Mouse (Mus musculus): ENCODE measurements at regions not wholly inside any gene's neighbourhood (a gene's known extent, or its start where the extent isn't known, plus 50 kb on each side); places are given as distances from the start of the nearest gene placed in this dataset.
A peak's percentile ranks its signal among the peaks of the same experiment; 100 is the strongest.

DNA sequence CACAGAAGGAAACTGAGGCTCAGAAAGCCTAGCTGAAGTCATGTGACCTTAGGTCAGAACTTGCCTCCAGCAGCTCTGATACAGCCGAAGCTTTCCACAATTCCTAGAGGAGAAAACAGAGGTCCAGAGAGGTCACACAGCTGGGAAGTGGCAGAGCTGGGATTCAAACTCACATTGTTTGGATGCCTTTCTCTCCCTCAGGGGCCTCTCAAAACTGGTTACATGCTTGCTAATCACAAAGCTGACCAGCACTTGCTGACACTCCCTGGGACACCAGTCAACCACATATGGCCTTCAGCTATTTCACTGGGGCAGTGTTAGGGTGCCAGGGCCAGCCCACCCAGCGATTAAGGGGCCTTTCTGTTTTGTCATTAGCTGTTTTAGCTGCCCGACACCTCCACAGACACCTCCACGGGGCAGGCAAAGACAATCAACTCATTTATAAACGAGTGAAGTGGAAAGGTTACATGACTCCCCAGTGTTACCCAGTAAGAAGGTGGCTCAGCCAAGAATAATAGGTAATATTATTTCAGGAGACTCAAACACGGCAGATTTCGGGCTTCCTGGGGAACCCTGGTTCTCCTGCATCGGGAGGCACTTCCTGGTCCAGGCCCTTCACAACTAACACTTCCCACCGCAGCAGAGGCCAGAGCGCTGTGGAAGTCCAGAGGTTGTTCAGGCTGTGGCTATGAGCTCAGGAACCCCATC, 71.4 kb downstream of the 2410131K14Rik start:
- no peak for DNase-seq (ENCODE audit: low read depth, low spot score)

DNA sequence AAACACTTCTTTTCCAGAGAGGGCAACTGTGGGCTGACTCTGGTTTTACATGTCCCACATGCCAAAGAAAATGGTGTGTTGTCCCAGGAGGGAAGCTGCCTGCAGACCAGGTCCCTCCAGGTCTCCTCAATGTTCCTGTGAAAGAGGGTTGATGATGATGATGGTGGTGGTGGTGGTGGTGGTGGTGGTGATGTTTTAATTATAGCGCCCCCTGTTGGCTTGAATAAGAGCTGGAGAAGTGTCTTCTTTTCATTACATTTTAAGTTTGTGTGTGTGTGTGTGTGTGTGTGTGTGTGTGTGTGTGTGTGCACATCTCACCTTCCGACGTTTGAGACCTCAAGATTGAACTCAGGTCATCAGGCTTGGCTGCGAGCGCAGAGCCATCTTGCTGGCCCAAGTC, 73.0 kb downstream of the 2410131K14Rik start:
- no peak for DNase-seq (ENCODE audit: low read depth, low spot score)

DNA sequence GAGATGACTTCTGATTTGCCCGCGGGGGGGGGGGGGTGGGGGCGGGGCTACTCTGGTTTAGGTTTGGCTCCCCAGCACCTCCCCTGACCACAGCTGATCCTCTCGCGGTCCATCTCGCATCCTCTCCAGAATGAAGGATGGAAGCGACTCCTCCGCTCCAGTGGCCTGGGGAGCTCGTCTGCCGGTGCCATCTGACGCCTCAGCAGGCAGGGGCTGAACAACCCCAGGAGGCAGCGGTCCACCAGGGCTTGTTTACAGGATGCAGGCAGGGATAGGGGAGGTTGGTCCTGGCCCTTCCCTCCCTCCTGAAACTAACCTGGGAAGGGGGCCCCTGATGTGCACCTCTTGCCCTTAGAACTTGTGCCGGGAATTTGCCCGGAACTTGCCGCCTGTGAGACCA, 73.9 kb downstream of the 2410131K14Rik start:
- DNase-seq (ENCODE audit: low read depth, low spot score) = no peak

DNA sequence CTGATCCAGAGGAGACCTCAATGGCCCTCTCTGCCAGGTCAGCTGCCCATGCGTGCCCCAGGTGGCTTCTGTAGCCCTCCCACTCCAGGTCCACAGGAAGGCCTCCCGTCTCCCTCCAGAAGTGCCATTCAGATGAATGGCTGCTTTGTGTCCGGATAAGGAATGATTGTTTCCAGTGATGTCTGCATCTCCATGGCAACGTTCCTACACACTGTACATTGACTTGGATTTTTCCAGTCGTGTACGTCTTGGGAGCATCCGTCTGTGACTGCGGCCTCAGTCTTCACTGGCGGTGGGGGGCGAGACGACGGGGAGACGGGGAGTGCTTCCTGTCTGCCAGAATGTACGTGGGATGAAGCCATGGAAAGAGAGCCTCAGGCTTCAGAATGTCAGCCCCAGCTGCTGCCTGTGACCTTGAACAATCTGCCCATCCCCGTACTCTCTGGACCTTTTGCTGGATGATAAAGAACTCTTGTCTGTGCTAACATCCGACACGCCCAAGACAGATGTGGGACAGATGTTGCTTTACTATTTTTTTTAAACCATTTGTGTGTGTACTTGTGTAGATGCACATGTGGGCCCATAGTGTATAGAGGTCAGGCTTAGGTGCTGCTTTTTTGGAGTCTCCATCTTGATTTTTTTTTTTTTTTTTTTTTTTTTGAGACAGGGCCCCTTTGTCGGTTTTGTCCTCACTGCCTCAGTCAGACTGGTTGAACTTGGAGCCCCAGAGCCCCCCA, 76.9 kb downstream of the 2410131K14Rik start:
- DNase-seq (ENCODE audit: low read depth, low spot score) = peak; percentile 74

DNA sequence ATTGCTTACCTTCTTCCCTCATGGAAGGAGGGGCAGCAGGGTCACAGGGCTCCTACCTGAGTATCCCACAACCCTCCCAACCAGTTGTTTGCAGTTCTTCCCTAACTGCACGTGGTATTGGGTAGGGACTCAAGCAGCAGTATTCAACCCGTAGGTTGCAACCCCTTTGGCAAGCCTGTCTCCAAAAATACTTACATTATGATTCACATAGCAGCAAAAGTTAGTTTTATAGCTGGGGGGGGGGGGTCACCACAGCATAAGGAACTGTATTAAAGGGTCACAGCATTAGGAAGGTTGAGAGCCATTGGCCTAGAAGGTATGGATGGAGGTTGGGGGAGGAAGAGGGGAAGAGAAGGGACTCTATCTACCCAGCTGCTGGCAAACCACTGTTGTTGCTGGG, 78.1 kb downstream of the 2410131K14Rik start:
- no peak for DNase-seq (ENCODE audit: low read depth, low spot score)

DNA sequence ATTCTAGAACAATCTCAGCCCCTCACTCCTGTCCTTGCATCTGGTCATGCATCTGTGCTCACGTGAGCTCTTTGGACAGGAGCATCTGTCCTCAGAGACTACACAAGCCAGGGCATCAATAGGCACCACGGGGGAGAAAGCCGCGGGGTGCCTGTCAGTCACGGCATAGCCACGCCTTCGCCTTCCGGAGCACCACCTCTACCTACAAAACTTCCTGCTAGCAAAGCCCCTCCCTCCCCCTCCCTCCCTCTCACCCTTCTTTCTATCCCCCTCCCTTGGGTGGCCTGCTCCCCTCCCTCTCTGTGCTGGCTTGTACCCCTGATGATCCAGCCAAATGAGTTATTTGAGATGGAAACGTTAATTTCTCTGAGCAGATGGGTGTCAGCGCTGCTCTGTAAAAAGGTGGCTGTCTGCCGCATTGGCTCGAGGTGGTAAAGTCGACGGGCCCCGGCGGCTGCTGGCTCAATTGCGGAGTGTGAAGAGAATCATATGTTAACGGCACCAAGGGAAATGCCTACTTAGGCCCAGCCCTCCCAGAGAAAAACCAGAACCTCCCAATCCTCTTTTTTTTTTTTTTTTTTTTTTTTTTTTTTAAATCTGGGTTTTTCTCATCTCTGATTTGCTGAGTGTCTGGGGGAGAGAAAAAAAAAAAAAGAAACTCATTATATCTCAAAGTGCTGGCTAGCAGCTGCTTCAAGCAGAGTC, 82.0 kb downstream of the 2410131K14Rik start:
- peak; percentile 91 for DNase-seq (ENCODE audit: low read depth, low spot score)

DNA sequence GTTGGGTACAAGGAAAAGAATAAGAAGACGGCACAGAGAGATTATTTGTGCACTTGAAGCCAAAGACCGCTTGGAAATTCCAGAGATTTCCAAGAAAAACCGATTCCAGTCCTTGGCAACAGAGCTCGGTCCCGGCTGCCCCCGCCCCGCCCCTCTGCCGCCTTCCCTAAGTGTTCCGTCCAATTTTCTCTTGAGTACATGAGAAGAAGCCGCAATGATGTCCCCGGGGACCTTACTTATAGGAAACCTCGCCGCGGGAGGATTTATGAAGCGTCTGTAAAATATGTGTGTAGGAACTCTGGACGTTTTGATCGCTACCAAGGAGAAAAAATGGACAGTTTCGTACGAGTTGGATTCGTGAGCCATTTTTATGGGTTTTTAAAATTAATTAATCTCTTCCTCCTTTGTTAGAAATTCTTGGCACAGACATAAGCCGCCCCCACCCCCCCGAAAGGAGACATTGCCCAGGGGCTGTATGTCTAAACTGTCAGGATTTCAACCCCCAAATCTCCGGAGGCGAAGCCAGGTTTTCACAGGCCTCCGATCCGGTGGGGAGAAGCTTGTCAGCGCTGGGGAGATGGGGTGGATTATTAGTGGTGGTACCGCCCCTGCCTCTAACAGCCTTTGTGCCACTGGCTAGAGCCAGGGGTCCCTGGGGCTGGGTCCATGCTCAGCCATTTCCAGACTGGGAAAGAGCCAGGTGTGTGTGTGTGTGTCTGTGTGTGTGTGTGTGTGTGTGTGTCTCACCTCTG, 83.1 kb downstream of the 2410131K14Rik start:
- DNase-seq (ENCODE audit: low read depth, low spot score) = no peak

DNA sequence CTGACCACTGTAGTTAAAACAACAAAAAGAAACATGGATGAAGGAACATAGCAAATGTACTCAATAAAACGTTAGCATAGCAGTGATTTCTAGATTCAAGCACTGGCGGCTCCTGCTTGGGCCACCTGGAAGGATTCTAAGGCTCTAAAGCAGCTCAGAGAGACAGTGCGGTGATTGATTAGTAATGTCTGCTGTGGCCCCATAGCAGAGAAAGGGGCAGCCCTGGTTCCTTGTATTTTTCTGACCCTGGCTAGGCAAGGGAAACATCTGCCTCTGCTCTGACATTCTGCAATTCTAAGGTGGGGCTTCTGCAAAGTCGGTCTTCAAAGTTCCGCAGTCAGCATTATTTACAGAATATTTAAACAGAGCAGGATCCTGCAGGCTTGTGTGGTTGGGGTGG, 84.1 kb downstream of the 2410131K14Rik start:
- peak; percentile 77 for DNase-seq (ENCODE audit: low read depth, low spot score)

DNA sequence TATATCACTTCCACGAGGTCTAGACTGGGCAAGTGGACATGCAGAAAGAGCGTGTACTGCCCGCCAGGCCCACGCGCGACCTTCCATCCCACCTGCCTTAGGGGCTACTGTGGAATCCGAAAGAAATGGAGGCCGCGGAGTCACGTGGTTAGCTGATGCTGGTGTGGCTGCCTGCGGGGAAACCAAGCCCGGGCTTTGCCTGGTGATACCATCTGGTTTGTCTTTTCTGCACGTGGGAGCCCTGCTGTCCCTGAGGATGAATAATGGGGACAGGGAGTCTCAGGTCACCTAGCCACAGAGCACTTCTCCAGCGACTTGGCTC, 86.2 kb downstream of the 2410131K14Rik start:
- peak; percentile 58 for DNase-seq (ENCODE audit: low read depth, low spot score)

DNA sequence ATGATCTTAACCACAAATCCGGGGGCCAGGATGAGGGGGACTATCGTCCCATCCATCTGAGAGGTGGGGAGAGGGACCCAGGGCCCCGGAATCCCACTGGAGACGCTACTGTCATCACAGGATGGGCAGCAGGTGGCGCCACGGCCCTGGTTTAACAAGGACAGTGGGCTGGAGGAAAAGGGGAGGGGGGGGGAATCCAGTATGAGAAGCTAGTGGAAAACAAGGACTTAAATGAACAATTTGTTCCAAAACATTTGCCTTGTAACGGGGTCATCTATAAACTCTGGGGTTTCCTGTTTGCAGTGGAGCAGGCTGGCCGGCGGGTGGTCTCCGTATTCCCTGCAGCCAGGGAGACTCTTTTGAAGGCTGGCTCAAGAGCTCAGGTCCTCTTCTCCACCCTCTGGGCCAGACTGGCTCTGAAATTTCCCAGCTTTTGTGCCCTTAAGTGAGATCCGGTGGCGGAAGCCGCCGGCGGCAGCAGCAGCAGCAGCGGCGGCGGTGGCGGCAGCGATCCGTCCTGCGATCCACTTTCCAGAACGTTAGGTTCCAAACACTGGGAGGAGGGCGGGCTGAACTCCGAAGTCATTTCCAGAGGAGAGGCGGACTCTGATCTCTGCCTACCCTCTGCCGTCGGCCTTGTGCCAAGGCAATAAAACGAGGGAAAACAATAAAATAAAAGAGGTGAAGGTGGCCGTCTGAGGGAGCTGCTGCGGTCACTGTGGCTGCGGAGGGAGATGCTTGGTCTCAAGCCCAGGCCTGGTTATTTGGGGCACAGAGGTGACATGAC, 86.8 kb downstream of the 2410131K14Rik start:
- peak; percentile 75 for DNase-seq (ENCODE audit: low read depth, low spot score)

DNA sequence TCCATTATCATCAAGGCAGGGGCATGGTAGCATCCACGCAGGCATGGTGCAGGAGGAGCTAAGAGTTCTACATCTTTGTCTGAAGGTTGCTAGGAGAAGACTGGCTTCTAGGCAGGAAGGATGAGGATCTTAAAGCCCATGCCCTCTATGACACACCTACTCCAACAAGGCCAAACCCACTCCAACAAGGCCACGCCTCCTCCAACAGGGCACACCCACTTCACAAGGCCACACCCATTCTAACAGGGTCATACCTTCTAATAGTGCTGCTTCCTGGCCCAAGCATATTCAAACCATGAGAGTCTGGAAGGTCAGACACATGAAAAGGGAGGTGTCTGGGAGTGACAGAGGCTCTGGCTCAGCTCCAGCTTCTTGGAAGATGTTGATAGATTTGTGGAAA, 89.0 kb downstream of the 2410131K14Rik start:
- DNase-seq (ENCODE audit: low read depth, low spot score) = peak; percentile 57

DNA sequence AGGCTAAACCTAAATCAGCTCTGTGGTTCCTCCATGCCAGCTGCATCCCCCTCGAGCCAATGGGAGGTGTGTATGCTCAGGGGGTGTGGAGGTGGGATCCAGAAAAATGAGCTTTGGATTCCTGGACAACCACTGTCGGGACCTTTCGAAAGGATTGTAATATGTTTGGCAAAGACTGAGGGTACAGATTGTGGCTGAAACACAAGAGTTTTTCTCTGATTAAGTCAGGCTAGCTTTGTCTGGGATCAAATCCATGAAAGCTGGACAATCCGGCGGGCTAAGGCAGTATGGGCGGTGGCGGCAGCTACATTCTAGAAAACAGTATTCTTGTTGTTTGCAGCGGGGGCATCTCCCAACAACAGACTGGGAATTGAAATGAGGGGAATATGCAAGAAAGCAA, 93.2 kb downstream of the 2410131K14Rik start:
- DNase-seq (ENCODE audit: low read depth, low spot score) = no peak

DNA sequence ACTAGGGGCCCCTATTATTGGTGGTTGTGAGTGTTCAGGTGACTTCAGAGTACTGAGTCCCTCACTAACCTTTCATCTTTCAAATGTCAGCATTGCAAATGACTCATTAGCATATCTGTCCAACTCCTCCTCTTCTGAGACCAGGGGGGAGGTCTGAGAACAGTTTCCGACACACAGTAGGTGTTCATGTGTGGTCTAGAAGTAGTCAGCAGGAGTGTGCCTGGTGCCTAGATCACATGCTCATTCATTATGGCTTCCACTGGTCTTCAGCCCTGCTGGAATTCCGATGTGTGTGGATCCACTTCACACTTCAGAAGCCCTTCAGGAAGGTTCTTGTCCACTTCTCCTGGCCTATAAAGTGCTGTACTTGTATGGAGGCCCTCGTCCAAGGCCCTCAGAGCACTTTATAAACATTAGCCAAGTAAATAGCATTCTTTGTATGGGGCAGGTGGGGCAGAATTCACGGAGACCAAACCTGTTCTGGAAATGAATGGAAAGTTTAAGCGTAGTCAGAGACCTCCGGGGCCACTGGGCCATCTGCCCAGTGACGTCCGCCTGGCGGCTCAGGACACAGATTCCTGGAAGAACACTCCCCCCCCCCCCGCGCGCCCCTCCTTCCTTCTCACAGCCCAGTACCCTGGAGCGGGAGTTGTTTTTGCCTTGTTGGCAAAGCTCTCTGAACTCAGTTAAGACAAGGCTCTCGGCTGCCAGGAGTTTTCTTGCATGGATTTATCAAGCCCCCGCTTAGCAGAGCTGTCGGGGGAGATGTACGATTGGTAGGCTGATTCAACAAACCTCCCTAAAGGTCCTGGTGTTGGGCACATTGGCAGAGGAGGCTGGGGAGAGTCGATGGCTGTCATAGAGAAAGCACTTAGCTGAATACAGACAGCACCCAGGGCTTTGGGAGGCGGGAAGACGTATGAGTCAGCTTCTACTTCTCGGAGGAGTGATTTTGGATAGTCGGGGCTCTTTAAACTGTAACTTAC, 94.9 kb downstream of the 2410131K14Rik start:
- peak; percentile 54 for DNase-seq (ENCODE audit: low read depth, low spot score)

DNA sequence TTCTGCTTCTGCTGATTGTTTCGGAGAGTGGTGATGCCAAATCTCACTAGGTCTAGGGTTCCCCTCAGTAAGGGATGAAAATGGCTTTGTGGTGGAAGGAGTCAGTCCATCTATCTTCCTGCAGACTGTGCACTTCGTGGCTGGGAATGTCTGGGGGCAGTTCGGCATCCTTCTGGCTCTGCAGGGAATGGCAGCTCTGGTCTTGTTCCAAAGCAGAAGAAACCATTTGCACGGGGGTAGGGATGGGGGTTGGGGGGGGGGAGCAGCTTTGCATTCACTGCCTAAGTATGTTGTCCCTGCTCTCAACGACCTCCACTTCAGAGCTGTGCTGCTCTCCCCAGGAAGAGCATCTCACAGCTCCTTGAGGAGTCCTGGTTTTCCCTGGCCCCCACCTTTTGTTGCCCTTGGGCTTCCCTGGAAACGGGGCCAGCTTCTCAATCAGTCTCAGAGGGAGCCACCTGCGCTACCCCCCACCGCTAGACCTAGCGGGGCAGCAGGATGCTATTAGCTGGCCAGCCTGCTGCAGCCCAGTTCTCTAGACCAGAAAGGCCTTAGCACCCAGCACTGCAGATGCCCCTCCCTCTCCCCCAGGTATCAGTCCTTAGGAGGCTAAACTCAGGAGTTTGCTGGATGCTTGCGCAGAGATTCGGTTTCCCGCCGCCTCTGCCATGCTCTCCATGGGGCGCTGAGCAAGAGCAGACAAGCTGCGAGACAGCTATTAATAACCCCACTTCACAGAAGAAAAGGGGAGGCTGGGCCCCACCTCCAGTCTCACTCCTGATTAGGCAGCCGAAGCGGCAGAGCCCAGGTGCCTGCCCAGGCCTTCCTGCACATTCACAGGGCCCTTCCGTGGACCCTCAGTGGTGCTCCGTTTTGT, 98.7 kb downstream of the 2410131K14Rik start:
- DNase-seq (ENCODE audit: low read depth, low spot score) = no peak

DNA sequence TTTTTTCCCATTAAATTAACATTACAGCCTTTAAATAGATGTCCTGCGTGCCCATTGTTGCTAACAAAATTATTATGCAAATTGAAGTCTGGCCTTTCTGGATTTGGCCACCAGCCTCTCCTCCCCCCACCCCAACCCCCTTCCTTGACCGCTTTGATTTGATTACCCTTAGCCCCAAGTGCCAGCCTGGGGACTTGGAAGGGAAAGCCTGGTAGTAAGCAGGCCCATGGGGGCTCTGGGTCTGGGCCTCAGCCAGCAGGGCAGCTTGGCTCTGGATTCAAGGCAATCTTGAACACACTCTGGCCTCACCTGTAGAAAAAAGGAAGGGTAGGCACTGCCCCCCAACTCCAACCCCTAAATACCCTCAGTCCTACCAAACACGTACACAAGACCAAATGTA, 100.2 kb downstream of the 2410131K14Rik start:
- DNase-seq (ENCODE audit: low read depth, low spot score) = no peak

DNA sequence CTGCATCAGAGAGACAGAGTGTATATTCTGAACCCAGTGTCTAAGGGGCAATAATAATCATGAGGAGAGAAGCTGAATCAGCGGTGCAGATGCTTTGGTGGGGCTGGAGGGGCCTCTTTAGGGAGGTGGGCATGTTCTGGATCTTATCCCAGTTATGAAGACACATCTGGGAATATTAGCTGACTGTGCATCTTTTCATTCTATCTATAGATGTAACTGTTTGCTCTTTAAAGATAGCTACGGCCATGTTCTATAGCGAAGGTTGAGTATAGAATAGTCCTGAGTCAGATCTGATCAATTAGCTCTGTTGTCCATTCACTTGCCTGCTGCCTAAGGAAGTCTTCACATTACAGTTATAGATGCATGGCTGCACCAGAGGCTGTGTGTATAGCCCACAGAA, 104.0 kb downstream of the 2410131K14Rik start:
- DNase-seq (ENCODE audit: low read depth, low spot score) = no peak

DNA sequence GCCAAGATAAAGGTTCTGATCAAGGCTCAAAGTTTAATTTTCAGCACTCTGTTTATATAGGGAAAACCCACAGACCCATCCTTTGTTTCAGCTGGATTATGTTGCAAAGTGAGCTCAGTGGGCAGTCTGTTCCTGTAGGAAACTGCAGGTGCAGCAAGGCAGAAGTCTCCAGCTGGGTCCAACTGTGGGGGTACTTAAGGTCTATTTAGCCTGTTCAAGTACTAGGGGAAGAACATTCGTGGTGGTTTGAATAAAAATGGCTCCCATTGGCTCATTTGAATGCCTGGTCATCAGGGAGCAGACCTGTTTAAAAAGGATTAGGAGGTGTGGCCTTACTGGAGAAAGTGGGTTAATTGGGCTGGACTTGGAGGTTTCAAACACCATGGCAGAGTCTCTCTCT, 106.3 kb downstream of the 2410131K14Rik start:
- DNase-seq (ENCODE audit: low read depth, low spot score) = peak; percentile 90

DNA sequence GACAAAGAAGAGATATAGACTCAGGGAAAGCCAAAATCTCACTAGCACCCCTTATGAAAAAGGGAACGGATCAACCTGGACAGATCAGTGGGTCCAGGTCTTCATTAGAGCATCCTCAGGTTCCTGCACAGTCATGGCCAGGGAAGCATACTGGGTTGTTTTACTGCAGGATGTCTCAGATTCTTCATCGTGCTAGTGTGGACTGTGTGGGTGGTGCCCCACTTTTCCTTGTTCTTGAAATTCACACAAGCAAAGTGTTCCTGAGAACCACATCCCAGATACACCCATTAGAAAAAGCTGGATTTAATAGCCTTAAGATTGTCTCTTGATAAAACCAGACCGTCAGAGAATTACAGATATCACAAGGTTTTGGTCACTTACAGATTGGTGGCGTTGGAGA, 107.1 kb downstream of the 2410131K14Rik start:
- DNase-seq (ENCODE audit: low read depth, low spot score) = no peak

DNA sequence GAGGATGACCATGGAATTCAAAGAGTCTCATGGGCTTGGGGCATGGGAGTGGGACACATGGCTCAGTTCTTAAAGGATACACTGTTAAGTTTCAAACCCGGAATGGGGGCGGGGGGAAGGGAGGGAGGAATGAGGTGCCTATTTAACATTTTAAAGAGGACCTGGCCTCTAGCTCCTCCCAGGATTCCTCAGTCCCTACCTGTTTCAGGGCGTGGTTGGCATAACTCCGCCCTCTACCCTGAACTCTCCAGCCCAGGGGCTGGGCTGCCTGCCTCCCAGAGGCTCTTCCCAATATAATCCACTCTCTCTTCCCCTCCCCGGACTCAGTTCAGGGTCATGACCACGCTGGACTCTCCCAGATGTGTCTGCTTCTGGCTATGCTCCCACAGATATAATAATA, 108.0 kb downstream of the 2410131K14Rik start:
- peak; percentile 89 for DNase-seq (ENCODE audit: low read depth, low spot score)
